Mouse (Mus musculus) lung, adult 18-20 months (tissue): ENCODE data around the gene Txn2.

Experiments used
- DNase-seq, 2 experiments: peaks; one replicate each; pipeline ENCODE4 v3.0.0; 2022; ENCODE audit warnings: mixed read lengths in 2 of 2

The Txn2 gene

DNA sequence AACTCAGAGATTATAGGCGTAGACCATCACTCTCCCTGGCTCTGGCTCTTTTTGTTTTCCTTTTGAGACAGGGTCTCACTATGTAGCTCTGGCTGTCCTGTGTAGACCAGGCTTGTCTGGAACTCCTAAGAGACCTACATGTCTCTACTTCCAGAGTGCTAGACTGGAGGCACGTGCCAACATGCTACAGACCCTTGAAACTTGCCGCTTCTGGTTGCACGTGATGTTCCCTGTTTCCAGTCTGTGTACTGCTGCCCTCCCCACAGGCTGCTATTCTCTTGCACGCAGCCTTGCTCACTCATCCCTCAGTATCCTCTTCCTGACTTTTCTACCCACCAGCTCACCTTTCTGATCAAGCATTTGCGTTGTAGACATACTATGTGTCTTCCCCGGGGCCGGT is 22.7 kb downstream of the Txn2 start:
- DNase-seq = peak; percentile 48 to 64

DNA sequence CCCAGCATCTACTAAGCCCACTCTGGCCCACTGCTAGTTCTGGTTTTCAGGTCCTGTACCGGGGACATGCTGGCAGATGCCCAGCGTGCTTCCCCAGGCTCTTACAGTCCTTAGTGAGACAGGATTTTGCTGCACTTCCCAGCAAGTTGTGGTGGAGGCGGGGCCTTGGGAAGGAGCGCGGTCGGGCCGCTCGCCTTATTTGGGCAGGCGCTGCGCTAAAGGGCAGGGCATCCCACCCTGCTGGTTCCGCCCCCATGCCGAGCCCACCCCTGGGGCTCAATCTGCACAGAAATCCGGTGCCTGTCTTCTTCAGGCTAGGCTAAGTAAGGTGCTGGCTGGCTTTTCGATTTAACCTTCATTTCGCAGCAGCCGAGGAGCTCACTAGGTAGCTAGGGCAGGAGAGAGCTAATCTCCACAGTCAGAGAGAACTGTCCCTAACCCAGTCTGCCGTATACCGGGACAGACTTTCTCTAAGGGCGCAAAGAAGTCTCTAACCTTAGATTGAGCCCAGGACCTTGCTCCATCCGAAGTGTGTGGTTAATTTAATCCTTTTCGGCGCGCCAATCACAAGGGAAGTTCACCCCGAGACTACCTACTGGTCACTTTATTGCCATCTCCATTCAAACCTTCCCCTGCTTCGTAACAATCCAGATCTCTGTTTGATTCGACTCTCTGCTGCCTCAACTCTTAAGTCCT is 23.4 kb downstream of the Txn2 start:
- DNase-seq = peak; percentile 91

DNA sequence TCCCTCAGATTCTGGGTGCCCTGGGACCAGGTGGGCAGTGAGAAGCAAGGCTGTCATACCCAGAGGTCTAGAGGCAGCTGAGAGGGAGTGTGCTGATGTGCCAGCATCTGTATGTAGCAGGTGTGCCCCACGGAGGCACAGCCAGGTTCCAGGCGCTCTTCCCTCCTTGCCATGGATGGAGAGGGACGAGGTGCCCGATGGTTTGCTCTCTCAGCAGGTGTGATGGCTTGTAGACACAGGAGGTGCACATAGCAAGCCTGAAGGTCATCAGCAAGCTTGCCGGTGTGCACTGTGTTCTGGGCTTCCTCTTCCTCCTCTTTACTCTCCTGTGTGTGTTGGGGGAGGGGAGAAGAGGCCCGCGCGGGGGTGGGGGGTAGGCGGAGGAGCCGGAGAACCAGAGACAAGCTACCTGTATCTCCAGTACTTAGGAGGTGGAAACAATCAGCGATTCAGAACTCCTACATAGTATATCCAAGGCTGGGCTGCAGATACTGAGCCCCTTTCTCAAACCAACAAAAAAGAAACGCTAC is 24.4 kb downstream of the Txn2 start:
- DNase-seq = no peak

DNA sequence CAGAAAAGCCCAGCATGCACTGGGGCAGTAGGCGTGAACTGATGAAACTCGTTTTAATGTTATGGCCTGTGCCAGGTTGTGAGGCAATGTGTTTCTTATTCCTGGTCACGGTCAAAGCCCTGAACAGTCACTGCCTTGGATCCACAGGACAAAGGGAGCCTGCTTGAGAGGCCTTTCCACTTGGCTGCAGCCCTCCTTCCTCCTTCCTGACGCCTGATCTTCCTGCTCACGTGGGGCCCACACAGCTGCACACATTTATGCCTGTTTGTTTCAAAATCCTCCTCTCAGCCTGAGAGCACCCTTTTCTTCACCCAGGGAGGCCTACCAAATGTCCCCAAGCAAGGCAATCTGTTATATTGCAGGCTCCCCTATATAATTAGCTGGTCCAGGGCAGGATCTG is 25.6 kb downstream of the Txn2 start:
- peak; percentile 68 to 80 for DNase-seq

DNA sequence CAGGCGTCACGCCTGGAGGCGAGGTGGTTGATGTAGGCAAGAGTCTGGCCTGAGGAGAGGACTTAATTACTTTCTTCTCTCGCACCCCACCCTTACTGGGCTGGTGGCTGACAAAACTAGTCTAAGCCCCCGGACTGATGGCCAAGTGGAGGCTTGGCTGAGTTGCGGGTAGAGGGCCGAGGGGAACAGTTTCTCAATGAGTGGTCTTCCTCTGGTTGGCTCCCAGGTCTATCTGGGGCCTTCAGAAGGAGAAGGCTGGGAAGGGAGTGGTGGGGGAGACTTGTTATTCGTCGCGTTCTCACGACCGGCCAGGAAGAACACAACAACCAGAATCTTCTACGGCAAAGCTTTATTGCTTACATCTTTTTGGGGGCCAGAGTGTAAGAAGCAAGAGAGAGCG is 33.9 kb downstream of the Txn2 start:
- no peak for DNase-seq

DNA sequence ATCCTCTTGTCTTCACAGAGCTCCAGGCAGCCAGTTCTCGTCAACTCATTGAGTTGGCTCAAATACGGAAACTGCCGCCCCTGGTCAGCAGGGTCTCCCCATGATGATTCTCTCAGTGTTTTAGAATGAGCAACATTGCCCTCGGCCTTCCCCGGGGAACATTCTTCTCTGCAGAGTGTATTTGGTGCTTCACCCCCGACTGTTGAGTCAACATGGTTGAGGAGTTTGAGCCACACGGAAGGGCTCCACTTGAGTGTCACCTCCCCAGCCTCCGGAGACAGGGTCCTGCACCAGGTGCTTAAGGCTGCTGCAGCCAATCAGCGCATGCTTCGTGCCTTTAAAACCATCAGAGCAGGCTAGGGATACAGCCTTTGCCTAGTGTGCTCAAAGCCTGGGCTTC is 35.5 kb downstream of the Txn2 start:
- DNase-seq = peak; percentile 61 to 69

DNA sequence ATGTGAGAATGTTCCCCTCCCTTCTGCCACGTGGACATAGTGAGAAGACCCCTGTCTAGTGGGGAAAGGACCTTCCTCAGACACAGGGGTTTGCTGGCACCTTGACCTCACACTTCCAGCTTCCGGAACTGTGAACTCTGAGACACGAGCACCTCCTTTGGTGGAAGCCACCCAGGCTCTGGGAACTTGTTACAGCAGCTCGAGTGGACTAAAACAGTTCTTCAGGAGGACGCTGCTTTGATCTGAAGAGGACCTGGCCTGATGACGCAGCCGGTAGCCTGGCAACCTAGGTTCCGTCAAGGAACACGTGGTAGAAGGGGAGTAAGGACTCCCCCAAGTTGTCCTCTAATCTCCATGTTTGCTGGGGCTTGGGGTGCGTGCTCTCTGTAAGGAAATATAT is 36.4 kb downstream of the Txn2 start:
- peak; percentile 50 for DNase-seq

DNA sequence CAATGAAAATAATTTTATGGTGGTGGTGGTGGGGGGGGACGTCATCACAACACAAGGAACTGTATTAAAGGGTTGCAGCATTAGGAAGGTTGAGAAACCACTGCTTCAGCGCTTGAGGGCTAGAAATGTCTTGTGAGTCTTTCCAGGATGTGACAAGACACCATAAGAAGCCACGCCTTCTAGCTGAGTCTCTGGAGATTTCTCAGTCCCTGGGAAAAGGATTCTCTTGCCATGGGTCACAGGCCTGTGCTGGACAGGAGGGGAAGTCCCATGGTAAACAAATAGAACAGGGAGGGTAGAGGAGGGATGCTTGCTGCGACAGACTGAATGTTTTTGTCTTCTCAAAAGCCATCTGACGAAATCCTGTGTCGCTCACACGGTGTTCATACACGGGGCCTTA is 37.0 kb downstream of the Txn2 start:
- DNase-seq = peak; percentile 56 to 76

DNA sequence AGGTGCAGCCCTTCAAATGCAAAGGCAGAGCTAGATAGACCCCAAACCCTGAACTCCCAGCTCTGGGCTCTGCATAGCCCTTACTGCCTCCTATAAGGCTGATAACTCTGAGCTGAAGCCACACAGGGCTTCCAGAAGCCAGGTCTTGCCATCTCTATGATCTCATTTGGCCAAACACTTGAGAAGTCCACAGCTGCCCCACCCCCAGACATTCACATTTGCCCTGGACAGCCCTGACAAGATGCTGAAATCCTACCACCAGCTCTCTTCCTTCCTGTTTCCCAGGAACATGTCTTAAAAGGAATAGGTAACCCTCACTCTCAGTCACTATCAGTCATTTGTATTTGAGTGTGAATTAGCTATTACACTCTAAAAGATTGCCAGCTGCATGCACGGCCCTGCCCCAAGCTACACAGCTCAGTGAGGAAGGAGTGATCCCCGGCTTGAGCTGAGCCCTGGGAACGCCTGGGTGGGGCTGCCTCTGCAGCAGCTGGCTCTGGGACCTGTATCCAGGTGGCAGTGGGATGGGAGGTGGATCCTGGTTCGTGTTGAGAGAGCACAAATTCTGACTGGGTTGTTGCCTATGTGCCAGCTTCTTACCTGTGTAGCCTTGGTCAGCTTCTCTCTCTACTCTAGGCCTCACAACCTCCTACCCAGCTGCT is 38.9 kb downstream of the Txn2 start:
- peak in 1 of 2 experiments; percentile 78 for DNase-seq

DNA sequence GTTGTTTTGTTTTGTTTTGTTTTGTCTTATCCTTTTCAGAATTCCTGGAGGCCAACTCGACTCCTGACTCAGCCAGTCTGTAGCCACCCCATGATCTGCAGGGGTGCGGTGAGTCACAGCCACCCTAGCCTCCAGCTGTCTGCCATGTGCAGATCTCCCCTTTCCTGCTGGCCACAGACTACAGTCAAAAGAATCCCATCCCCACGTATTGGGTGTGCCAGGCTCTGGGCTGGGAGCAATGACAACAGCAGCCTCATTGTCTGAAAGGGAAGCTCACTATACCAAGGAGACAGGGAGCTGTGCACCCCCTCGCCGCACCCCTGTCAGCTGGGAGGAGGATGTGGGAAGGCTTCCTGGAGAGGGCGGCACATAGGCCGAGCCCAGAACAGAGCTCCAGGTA is 40.5 kb downstream of the Txn2 start:
- peak in 1 of 2 experiments; percentile 60 for DNase-seq

DNA sequence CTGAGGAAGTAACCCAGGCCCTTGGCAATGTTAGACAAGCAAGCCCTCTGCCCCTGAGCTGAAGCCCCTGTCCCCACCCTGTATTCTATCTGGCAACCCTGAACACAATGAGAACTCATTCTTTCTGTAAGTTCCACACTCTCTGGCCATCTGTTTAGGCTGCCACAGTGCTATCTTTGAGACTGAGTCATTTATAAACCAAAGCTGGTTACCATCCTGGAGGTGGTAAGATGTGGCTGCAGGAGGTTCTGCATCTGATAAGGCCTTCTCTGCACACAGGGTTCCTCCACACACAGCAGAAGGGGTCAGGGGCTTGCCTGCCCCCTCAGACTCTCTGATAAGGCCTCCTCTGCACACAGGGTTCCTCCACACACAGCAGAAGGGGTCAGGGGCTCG is 41.7 kb downstream of the Txn2 start:
- DNase-seq = no peak

DNA sequence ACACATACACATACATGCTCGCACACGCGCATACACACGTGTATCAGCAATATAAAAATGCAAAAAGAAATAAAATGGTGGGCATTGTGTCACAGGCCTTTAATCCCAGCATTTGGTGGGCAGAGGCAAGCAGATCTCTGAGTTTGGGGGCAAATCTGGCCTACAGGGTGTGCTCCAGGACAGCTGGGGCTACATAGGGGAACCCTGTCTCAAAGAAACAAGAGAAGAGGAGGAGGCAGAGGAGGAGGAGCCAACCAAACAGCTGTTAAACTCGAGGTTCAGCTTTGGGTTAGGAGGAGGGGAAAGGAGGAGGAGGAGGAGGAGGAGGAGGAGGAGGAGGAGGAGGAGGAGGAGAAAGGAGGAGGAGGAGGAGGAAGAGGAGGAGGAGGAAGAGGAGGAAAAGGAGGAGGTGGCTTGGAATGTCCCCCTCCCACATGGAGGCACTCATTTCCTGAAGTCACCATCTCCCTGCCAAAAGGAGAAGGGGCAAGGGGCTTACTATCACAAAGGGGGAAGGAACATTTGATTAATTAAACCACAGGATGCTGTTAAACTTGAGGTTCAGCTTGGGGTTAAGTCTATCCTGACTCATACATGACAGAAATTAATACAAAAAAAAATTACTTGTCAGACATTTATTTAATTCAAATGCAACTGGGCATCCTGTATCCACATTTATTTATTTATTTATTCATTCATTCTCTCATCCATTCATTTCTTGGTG is 42.3 kb downstream of the Txn2 start:
- no peak for DNase-seq

DNA sequence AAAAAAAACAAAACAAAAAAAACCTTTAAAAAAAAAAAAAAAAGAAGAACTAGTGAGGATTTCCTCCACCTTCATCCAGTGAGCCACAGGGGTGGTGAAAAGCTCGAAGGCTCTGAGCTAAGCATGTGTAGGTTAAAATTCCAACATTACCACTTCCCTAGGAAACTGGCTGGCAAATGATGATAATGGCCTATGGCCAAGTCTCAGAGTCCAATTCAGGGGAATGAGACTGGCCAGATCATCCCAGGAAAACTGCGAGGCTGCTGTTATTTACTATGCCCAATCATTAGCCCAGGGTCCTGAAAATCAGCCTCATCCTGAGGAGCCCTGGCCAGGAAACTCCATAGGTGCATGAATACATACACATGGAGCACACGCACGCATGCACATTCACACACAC is 42.9 kb downstream of the Txn2 start:
- DNase-seq = no peak

DNA sequence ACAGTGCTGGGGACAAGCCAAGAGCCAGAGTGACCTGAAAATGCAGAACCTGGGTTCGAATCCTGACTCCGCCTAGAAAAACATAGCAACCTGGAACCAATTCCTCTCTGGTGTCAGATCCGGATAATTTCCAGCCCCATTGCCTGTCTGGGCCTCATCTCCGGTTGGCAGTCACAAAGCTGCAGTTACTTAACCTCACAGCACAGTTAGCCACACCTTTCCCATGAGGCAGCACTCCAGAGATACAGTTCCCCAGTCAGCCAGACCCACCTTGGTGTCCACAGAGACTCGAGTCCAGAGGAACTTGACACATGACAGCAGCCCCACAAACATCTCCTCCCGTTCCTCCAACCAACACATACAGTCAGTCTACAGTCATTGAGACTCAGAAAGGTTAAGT is 43.6 kb downstream of the Txn2 start:
- no peak for DNase-seq

DNA sequence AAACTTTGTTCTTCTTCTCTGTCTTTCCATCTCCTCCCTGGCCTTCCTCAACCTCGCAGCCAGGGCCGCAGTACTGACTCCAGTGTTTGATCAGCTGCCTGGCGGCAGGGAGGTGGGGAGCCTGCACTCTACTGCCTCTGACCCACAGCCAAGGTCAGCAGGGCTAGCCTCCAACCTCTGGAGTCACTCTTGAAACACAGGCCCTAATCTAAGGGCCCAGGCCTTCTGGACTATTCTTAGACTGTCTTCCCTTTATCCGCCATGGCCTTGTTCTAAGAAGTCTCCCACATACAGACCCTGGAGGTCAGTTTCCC is 45.2 kb downstream of the Txn2 start:
- no peak for DNase-seq

DNA sequence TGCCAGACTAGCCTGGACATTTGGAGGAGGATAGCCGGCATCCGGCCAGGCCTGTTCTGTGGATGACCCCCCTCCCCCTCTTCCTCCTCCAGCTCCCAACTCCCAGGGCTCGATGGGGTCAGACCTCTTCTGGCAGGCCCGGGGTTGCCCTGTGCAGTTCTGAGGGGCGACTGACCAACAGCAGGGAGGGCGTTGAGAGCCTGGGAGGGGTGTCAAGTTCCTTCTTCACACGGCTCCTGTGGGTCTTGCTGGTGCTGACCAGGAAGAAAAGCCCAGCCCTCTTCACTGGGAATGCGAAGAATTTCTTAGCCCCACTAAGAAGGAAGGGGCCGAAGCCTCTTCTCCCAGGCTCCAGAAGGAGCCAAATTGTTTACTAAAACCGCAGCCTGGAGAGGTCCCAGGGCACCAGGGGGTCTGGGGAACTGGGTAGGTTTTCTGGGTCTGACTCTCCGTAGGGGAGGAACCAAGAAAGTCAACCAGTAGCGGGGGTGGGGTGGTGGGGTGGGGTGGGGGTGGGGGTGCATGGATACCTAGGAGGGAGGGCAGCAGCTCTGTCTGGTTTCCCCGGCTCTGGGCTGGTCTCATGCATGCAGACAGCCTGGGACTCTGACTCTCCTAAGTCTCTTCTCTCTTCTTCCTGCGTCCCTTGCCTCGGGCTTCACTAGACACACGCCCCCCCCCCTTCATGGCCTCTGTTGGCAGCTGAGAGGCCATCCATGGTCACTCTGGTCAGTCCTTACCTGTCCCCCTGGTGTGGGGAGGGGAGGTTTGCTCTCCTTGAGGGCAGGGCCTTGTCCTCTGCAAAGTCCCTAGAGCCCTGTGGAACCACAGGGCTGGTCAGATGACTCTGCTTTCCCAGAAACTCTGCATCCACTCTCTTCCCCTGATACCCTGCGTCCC is 45.8 kb downstream of the Txn2 start:
- DNase-seq = peak; percentile 81 to 88

DNA sequence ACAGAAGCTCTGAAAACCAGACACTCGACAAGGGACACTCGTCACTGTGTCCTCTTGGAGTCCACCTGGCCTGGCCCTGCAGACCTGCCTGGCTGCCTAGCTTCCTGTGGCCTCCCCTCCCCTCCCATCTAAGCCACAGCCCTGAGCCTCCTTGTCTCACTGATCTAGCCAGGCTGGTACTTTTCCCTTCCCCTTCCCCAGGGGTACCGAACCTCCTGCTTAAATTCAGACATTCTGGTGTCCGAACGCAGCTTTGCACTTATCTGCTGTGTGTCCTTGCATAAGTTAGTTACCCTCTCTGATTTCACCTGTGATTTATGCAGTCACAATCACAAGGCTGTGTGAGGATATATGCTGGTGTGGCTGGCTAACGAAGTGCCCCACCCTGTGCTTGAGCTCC is 46.5 kb downstream of the Txn2 start:
- no peak for DNase-seq

DNA sequence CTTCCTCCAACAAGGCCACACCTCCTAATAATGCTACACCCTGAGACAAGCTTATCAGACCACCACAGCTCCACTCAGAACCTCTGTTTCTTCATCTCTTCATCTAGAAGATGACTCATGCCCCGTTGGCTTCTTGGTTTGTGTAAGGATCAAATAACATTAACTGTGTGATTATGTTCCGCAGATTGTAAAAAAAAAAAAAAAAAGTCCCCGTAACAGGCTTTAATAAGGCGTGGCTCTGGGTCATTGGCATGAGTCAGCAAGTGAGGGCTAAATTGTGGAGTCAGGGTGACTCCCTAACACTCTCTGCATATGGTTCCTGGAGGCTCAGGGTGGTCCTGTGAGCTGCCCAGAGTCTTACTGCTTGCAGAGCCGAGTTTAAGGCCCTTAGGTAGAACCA is 47.1 kb downstream of the Txn2 start:
- DNase-seq = peak in 1 of 2 experiments; percentile 64

DNA sequence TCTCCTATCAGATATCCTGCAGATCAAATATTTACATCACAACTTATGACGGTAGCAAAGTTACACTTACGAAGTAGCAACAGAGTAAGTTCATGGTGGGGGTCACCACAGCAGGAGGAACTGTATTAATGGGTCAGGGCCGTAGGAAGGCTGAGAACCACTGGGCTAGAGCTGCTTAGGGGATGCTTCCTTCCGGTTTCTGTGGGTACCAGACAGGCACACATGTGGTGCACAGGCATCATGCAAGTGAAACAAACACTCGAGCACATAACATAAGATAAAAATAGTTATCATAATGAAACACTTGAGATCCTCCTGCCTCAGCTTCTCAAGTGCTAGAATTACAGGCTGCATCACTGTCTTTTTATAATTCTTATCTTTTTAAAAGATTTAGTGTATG is 48.1 kb downstream of the Txn2 start:
- no peak for DNase-seq

DNA sequence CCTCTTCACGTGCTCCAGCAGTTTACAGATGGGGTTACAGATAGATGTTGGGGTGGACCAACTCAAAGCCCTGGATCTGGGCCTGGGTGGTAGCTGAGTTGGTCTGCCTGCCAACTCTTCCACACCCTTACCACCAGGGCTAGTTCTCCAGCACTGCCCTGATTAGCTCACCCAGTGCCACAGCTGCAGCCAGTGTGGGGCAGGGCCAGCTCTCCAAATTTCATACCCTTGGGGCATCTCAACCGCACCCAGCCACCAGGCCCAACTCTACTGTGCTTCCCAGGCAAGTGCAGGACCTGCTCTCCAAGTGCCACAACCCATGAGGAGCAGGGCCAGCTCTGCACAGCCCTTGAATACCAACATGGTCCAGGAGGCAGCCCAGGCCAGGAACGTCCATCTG is 49.0 kb downstream of the Txn2 start:
- no peak for DNase-seq

DNA sequence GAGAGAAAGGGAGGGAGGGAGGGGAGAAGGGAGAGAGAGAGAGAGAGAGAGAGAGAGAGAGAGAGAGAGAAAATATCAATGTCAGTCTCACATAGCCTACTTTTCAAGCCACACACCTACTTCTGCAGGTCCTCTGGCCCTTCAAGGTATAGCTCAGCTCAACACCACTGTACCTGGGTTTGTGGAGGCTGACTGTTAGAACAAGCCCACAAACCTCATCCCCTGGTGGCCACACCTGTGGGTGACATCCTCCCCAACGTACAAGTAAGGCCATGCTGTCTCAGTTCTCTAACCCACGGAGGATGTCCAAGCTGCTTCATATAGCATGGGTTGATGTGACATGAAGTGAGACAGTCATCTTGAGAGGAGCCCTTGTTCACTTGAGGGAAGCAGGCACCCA is 51.6 kb downstream of the Txn2 start:
- no peak for DNase-seq

DNA sequence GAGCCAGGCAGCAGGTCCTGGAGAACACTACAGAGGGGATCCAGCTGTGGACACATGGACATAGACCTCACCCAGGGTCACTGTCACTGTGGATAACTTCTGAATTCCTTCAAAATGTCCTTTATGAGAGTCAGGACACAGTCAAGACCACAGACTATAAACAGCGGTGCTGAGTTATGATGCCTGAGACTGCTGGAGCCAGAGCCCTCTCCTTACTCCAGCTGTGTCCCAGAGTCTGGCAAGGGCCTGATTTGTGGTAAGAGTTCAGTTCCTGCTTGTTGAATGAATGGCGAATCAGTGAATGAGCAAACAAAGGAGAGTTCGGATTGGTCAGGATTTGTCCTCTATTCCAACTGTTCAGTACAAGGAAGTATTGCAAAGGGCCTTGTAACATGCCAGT is 52.1 kb downstream of the Txn2 start:
- no peak for DNase-seq

DNA sequence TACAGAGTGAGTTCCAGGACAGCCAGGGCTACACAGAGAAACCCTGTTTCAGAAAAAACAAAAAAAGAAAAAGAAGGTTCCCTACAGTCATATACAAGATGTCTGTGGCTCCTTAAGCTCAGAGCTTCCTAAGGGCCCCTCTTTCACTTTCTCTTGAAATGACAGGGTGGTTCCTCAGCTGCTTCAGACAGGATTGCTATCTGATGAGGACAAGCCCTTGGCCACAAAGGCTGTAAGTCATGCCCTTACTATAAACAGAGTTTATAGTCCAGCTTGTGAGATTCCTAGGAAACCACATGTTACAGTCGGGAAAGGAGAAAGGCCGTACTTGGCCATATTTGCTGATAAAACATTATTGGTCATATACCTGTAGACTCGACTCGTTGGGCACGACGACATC is 52.9 kb downstream of the Txn2 start:
- no peak for DNase-seq
